24 mouse cellular contexts compared by ENCODE assay signal in the genomic region with DNA sequence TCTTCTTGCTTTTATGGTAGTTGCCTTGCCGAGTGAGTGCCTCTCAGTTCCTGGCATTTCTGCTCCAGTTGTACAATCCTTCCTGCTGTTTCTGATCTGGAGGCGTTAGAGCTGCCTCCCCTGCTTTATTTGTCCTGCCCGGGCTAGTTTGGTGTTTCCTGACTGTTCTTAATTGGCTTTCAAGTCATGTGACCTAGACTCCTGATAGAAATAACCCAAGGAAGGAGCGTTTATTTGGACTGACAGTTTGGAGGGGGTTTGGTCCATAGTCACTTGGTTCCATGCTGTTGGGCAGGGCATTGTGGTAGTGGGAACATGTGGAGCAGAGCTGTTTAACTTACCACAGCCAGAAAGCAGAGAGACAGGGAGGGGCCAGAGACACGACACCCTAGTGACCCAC. TPM values are rescaled to one million over a fixed set of nuclear protein-coding genes. Genes with fewer than 3 reads are reported as not detected.
DNase-seq lines count a peak whose midpoint lies in the region; ATAC-seq and TF ChIP-seq lines count a peak whose summit lies in the region.
"Had no signal": no experiment of that assay in that cellular context is flagged by ENCODE, and none has a peak within 500 bp of the region (broad histone marks: within the 10 kb centered on the region; RNA-seq: fewer than 3 reads in every experiment).

No protein-coding gene starts in this region.

- no peak for TF ChIP-seq CTCF in kidney, adult 2 months (conservative IDR thresholded peaks at IDR 0.05; ENCODE audit: insufficient read depth, insufficient read length, low read depth, low read length)
- TF ChIP-seq CTCF in E14TG2a.4 (conservative IDR thresholded peaks at IDR 0.05; ENCODE audit: low read length): no peak

- no peaks in the 10 kb centered on the region for H3K27me3 ChIP-seq in kidney, adult 2 months (replicated peaks; ENCODE audit: control insufficient read depth, insufficient read depth, low read length)
- H3K27me3 ChIP-seq in E14TG2a.4 (ENCODE audit: insufficient read depth, low read length): no peaks in the 10 kb centered on the region
- H3K27me3 ChIP-seq in limb, embryonic 12.5 days: no peaks in the 10 kb centered on the region
- H3K27me3 ChIP-seq: embryonic facial prominence, embryonic 12.5 days; kidney, embryonic 15.5 days; liver, embryonic 13.5 days had no signal

- peak overlapping the region; percentile 12; the same call in 1 of the 2 replicates for H3K27ac ChIP-seq in kidney, adult 2 months (ENCODE audit: insufficient read depth, low read depth, low read length)
- peak overlapping the region; percentile 45; the same call in 1 of the 2 replicates for H3K27ac ChIP-seq in limb, embryonic 12.5 days
- H3K27ac ChIP-seq: embryonic facial prominence, embryonic 12.5 days; forebrain, embryonic 12.5 days; left cerebral cortex, adult 2 months; liver, embryonic 13.5 days; macrophage had no signal

- no peak overlapping the region for H3K4me2 ChIP-seq in limb, embryonic 12.5 days
- H3K4me2 ChIP-seq: embryonic facial prominence, embryonic 12.5 days; forebrain, embryonic 12.5 days; heart, embryonic 11.5 days; kidney, embryonic 15.5 days; liver, embryonic 13.5 days had no signal

- H3K4me1 ChIP-seq in kidney, adult 2 months (ENCODE audit: control insufficient read depth, insufficient read depth, low read length): peaks cover 7% of the 10 kb centered on the region; the same call in 1 of the 2 replicates
- peaks cover 77% of the 10 kb centered on the region for H3K4me1 ChIP-seq in E14TG2a.4 (replicated peaks; ENCODE audit: low read depth, low read length)
- H3K4me1 ChIP-seq in limb, embryonic 12.5 days (replicated peaks): peaks cover 28% of the 10 kb centered on the region

- WGBS in kidney, adult 2 months: 59% methylated on average over 5 of the region's 5 CpGs
- WGBS in limb, embryonic 12.5 days: 48% methylated on average over 5 of the region's 5 CpGs

- no peak for ATAC-seq in limb, embryonic 12.5 days (ENCODE audit: insufficient number of reproducible peaks, insufficient read depth, low FRiP score, low TSS enrichment, low read depth)
- ATAC-seq: intestine, postnatal 0 days had no signal

- TF ChIP-seq POLR2A in kidney, adult 2 months (IDR thresholded peaks at IDR 0.05; ENCODE audit: low read depth, low read length): no peak

- H3K36me3 ChIP-seq in kidney, adult 2 months (ENCODE audit: control insufficient read depth, insufficient read depth, low read length): no peaks in the 10 kb centered on the region
- H3K36me3 ChIP-seq in E14TG2a.4 (ENCODE audit: insufficient read depth, low read length): no peaks in the 10 kb centered on the region
- H3K36me3 ChIP-seq in limb, embryonic 12.5 days: no peaks in the 10 kb centered on the region
- H3K36me3 ChIP-seq: embryonic facial prominence, embryonic 12.5 days; forebrain, embryonic 12.5 days; kidney, embryonic 15.5 days; liver, embryonic 13.5 days had no signal

- H3K4me3 ChIP-seq in kidney, adult 2 months (ENCODE audit: insufficient read depth, low read depth, low read length): no peak overlapping the region
- peak overlapping the region; percentile 21 for H3K4me3 ChIP-seq in E14TG2a.4 (replicated peaks; ENCODE audit: low read length)
- no peak overlapping the region for H3K4me3 ChIP-seq in limb, embryonic 12.5 days (replicated peaks)
- H3K4me3 ChIP-seq: embryonic facial prominence, embryonic 12.5 days; forebrain, embryonic 12.5 days; kidney, embryonic 15.5 days; left cerebral cortex, adult 2 months; liver, embryonic 13.5 days had no signal

- no peak overlapping the region for H3K9ac ChIP-seq in limb, embryonic 12.5 days (replicated peaks)
- H3K9ac ChIP-seq: embryonic facial prominence, embryonic 12.5 days; forebrain, embryonic 12.5 days; kidney, embryonic 15.5 days; liver, embryonic 13.5 days had no signal

- H3K9me3 ChIP-seq in E14TG2a.4 (ENCODE audit: low read length): no peaks in the 10 kb centered on the region
- H3K9me3 ChIP-seq in limb, embryonic 12.5 days: no peaks in the 10 kb centered on the region
- H3K9me3 ChIP-seq: embryonic facial prominence, embryonic 12.5 days; forebrain, embryonic 12.5 days; kidney, embryonic 15.5 days; liver, embryonic 13.5 days had no signal

- DNase-seq in kidney, adult 2 months: no peak
- no peak for DNase-seq in kidney, postnatal 4 days
- peak; percentile 54 for DNase-seq in ES-CJ7 (ENCODE audit: low read depth, low spot score)
- DNase-seq in cerebellum, postnatal 4 days (ENCODE audit: low spot score in 2 of 2): no peak
- no peak for DNase-seq in urinary bladder, postnatal 25 days (ENCODE audit: low spot score)
- DNase-seq: adrenal gland, postnatal 36 days; B cell, adult 2 months; cerebellum, postnatal 10 days; gastrocnemius, postnatal 36 days; kidney, postnatal 36 days; layer of hippocampus, adult 9-11 months; liver, embryonic 13.5 days; lung, adult 2 months; thymus, adult 2 months; thymus, postnatal 4 days had no signal

RNA-seq across cellular contexts. Expression of a gene that starts 55.9 kb away (rescaled TPM):
- polyA plus RNA-seq in kidney, adult 2 months (2012; rRNA removed): 28.7 and 29.7 TPM in 2 replicates
- polyA plus RNA-seq in limb, embryonic 12.5 days (2016; fragmentation: Nextera tagmentation; extraction: Ambion mirVana): 72.1 and 73.5 TPM in 2 replicates
